Mouse (Mus musculus): ENCODE results near the gene Mpig6b. TPM values are rescaled to one million over a fixed set of nuclear protein-coding genes. Genes with fewer than 3 reads are reported as not detected.

The Mpig6b gene
- polyA plus RNA-seq, 1 experiment from 2014 or later, result 0.46 TPM

- WGBS, result 61% methylated on average over 9 of the region's 9 CpGs
- Histone ChIP-seq H3K27ac (ENCODE audit: low read depth, low read length) (no peak overlapping the region), H3K4me1 (ENCODE audit: control insufficient read depth, insufficient read depth, low read length) (peaks cover 9% of the 10 kb centered on the region; the same call in 1 of the 2 replicates), H3K9ac (ENCODE audit: low read depth, low read length) (no peak overlapping the region), H3K4me2 (replicated peaks; ENCODE audit: low read depth, low read length) (no peak overlapping the region), H3K4me3 (ENCODE audit: low read length) (no peak overlapping the region), H3K27me3 (ENCODE audit: control insufficient read depth, insufficient read depth, low read length) (peaks cover 2% of the 10 kb centered on the region; the same call in 1 of the 2 replicates), H3K9me3 (ENCODE audit: control insufficient read depth, low read length) (peaks cover 3% of the 10 kb centered on the region; the same call in 1 of the 2 replicates), H3K36me3 (ENCODE audit: control insufficient read depth, insufficient read depth, low read length) (no peaks in the 10 kb centered on the region)
- ATAC-seq (ENCODE audit: low FRiP score, low TSS enrichment), result no peak
These were observed 13.8 kb upstream of the Mpig6b start for GRCm38 (mm10) chr17:35079778-35080177.

- Histone ChIP-seq H3K4me1 (ENCODE audit: control insufficient read depth, insufficient read depth, low read length) (peaks cover 9% of the 10 kb centered on the region; the same call in 1 of the 2 replicates), H3K9ac (ENCODE audit: low read depth, low read length) (peak within 1 kb of the TSS; percentile 55), H3K27me3 (ENCODE audit: control insufficient read depth, insufficient read depth, low read length) (peaks cover 2% of the 10 kb centered on the region; the same call in 1 of the 2 replicates), H3K4me3 (ENCODE audit: low read length) (peak within 1 kb of the TSS; percentile 31), H3K27ac (ENCODE audit: low read depth, low read length) (peak within 1 kb of the TSS; percentile 37; the same call in 1 of the 2 replicates), H3K9me3 (ENCODE audit: control insufficient read depth, low read length) (peaks cover 3% of the 10 kb centered on the region; the same call in 1 of the 2 replicates), H3K4me2 (replicated peaks; ENCODE audit: low read depth, low read length) (peak within 1 kb of the TSS; percentile 50), H3K36me3 (ENCODE audit: control insufficient read depth, insufficient read depth, low read length) (no peaks in the 10 kb centered on the region)
- 5% methylated on average over 14 of the region's 14 CpGs for WGBS
- ATAC-seq (ENCODE audit: low FRiP score, low TSS enrichment), result peak; percentile 81
These were observed 11.8 kb upstream of the Mpig6b start, which contains the start of gene Ly6g6d for GRCm38 (mm10) chr17:35077786-35078233. TSS of gene Ly6g6d (minus strand) at chr17:35078065.

- 0 out of 2 replicates have a peak, but pooled peaks have one; percentile 25 for ATAC-seq (ENCODE audit: low FRiP score, low TSS enrichment)
- Histone ChIP-seq H3K4me2 (replicated peaks; ENCODE audit: low read depth, low read length) (peak overlapping the region; percentile 50), H3K27me3 (ENCODE audit: control insufficient read depth, insufficient read depth, low read length) (peaks cover 2% of the 10 kb centered on the region; the same call in 1 of the 2 replicates), H3K36me3 (ENCODE audit: control insufficient read depth, insufficient read depth, low read length) (no peaks in the 10 kb centered on the region), H3K9me3 (ENCODE audit: control insufficient read depth, low read length) (peaks cover 3% of the 10 kb centered on the region; the same call in 1 of the 2 replicates), H3K4me3 (ENCODE audit: low read length) (peak overlapping the region; percentile 31), H3K9ac (ENCODE audit: low read depth, low read length) (peak overlapping the region; percentile 55; the same call in 1 of the 2 replicates), H3K4me1 (ENCODE audit: control insufficient read depth, insufficient read depth, low read length) (peaks cover 9% of the 10 kb centered on the region; the same call in 1 of the 2 replicates), H3K27ac (ENCODE audit: low read depth, low read length) (peak overlapping the region; percentile 37; the same call in 1 of the 2 replicates)
- WGBS, result 15% methylated on average over 2 of the region's 2 CpGs
These were observed 11.3 kb upstream of the Mpig6b start for GRCm38 (mm10) chr17:35077285-35077684.

GRCm38 (mm10) chr17:35076507-35077176 lies 10.7 kb upstream of the Mpig6b start, which contains the start of gene Ly6g6e:
TSS of gene Ly6g6e (plus strand) at chr17:35076902.
- Histone ChIP-seq H3K9ac (ENCODE audit: low read depth, low read length) (peak within 1 kb of the TSS; percentile 55), H3K27me3 (ENCODE audit: control insufficient read depth, insufficient read depth, low read length) (peaks cover 2% of the 10 kb centered on the region; the same call in 1 of the 2 replicates), H3K9me3 (ENCODE audit: control insufficient read depth, low read length) (peaks cover 3% of the 10 kb centered on the region; the same call in 1 of the 2 replicates), H3K4me1 (ENCODE audit: control insufficient read depth, insufficient read depth, low read length) (peaks cover 9% of the 10 kb centered on the region; the same call in 1 of the 2 replicates), H3K36me3 (ENCODE audit: control insufficient read depth, insufficient read depth, low read length) (no peaks in the 10 kb centered on the region), H3K4me3 (ENCODE audit: low read length) (peak within 1 kb of the TSS; percentile 31), H3K27ac (ENCODE audit: low read depth, low read length) (peak within 1 kb of the TSS; percentile 37; the same call in 1 of the 2 replicates), H3K4me2 (replicated peaks; ENCODE audit: low read depth, low read length) (peak within 1 kb of the TSS; percentile 50)
- no peak for ATAC-seq (ENCODE audit: low FRiP score, low TSS enrichment)
- 37% methylated on average over 10 of the region's 10 CpGs for WGBS

- Histone ChIP-seq H3K9ac (ENCODE audit: low read depth, low read length) (no peak overlapping the region), H3K4me3 (ENCODE audit: low read length) (no peak overlapping the region), H3K27me3 (ENCODE audit: control insufficient read depth, insufficient read depth, low read length) (peaks cover 2% of the 10 kb centered on the region; the same call in 1 of the 2 replicates), H3K27ac (ENCODE audit: low read depth, low read length) (no peak overlapping the region), H3K4me2 (replicated peaks; ENCODE audit: low read depth, low read length) (no peak overlapping the region), H3K9me3 (ENCODE audit: control insufficient read depth, low read length) (peaks cover 3% of the 10 kb centered on the region; the same call in 1 of the 2 replicates), H3K4me1 (ENCODE audit: control insufficient read depth, insufficient read depth, low read length) (peaks cover 9% of the 10 kb centered on the region; the same call in 1 of the 2 replicates), H3K36me3 (ENCODE audit: control insufficient read depth, insufficient read depth, low read length) (no peaks in the 10 kb centered on the region)
- 22% methylated on average over 17 of the region's 17 CpGs for WGBS
- no peak for ATAC-seq (ENCODE audit: low FRiP score, low TSS enrichment)
These were observed 8.1 kb upstream of the Mpig6b start for GRCm38 (mm10) chr17:35074097-35074496.

GRCm38 (mm10) chr17:35071454-35071853 lies 5.5 kb upstream of the Mpig6b start:
- WGBS, result 51% methylated on average over 9 of the region's 9 CpGs
- no peak for ATAC-seq (ENCODE audit: low FRiP score, low TSS enrichment)
- Histone ChIP-seq H3K9ac (ENCODE audit: low read depth, low read length) (no peak overlapping the region), H3K36me3 (ENCODE audit: control insufficient read depth, insufficient read depth, low read length) (no peaks in the 10 kb centered on the region), H3K4me1 (ENCODE audit: control insufficient read depth, insufficient read depth, low read length) (0 out of 2 replicates have a peak, but pooled peaks cover 3% of the 10 kb centered on the region), H3K9me3 (ENCODE audit: control insufficient read depth, low read length) (peaks cover 3% of the 10 kb centered on the region; the same call in 1 of the 2 replicates), H3K27ac (ENCODE audit: low read depth, low read length) (no peak overlapping the region), H3K4me2 (replicated peaks; ENCODE audit: low read depth, low read length) (no peak overlapping the region), H3K27me3 (ENCODE audit: control insufficient read depth, insufficient read depth, low read length) (no peaks in the 10 kb centered on the region; the same call in 1 of the 2 replicates), H3K4me3 (ENCODE audit: low read length) (no peak overlapping the region)

- Histone ChIP-seq H3K9me3 (ENCODE audit: control insufficient read depth, low read length) (peaks cover 3% of the 10 kb centered on the region; the same call in 1 of the 2 replicates), H3K4me3 (ENCODE audit: low read length) (no peak overlapping the region), H3K4me1 (ENCODE audit: control insufficient read depth, insufficient read depth, low read length) (peaks cover 2% of the 10 kb centered on the region; the same call in 1 of the 2 replicates), H3K27ac (ENCODE audit: low read depth, low read length) (no peak overlapping the region), H3K36me3 (ENCODE audit: control insufficient read depth, insufficient read depth, low read length) (no peaks in the 10 kb centered on the region), H3K27me3 (ENCODE audit: control insufficient read depth, insufficient read depth, low read length) (no peaks in the 10 kb centered on the region; the same call in 1 of the 2 replicates), H3K4me2 (replicated peaks; ENCODE audit: low read depth, low read length) (no peak overlapping the region), H3K9ac (ENCODE audit: low read depth, low read length) (no peak overlapping the region)
- no peak for ATAC-seq (ENCODE audit: low FRiP score, low TSS enrichment)
- 59% methylated on average over 6 of the region's 6 CpGs for WGBS
These were observed 4.7 kb upstream of the Mpig6b start for GRCm38 (mm10) chr17:35070556-35071229.

GRCm38 (mm10) chr17:35068213-35068914 lies 2.4 kb upstream of the Mpig6b start:
- peaks cover under 1% of the 10 kb centered on the region; the same call in 1 of the 2 replicates for H3K36me3 ChIP-seq (ENCODE audit: control insufficient read depth, insufficient read depth, low read length)
- no peaks in the 10 kb centered on the region for H3K9me3 ChIP-seq (ENCODE audit: control insufficient read depth, low read length)
- H3K4me2 ChIP-seq (replicated peaks; ENCODE audit: low read depth, low read length), result no peak overlapping the region
- no peak overlapping the region for H3K9ac ChIP-seq (ENCODE audit: low read depth, low read length)
- no peaks in the 10 kb centered on the region; the same call in 1 of the 2 replicates for H3K27me3 ChIP-seq (ENCODE audit: control insufficient read depth, insufficient read depth, low read length)
- no peak overlapping the region for H3K4me3 ChIP-seq (ENCODE audit: low read length)
- H3K27ac ChIP-seq (ENCODE audit: low read depth, low read length), result no peak overlapping the region
- ATAC-seq (ENCODE audit: low FRiP score, low TSS enrichment), result no peak
- 83% methylated on average over 17 of the region's 17 CpGs for WGBS
- peaks cover 20% of the 10 kb centered on the region for H3K4me1 ChIP-seq (ENCODE audit: control insufficient read depth, insufficient read depth, low read length)
